Mouse (Mus musculus) embryonic facial prominence, embryonic 10.5 days (tissue): ENCODE data around the gene Rbm33. TPM values are rescaled to one million over a fixed set of nuclear protein-coding genes. Genes with fewer than 3 reads are reported as not detected.

Experiments used
- DNase-seq: peaks from one replicate; pipeline ENCODE4 v3.0.0-alpha.2; 2017; ENCODE audit warnings: low spot score
- H3K27ac ChIP-seq: fragments of 300-500 bp; sonication (generic); replicated peaks from 2 replicates; pipeline ENCODE4 v1.5.1; 2016; ENCODE audit warnings: mild to moderate bottlenecking
- H3K27me3 ChIP-seq: fragments of 300-500 bp; sonication (generic); replicated peaks from 2 replicates; pipeline ENCODE4 v1.6.1; 2016; ENCODE audit warnings: low read depth, mild to moderate bottlenecking; ENCODE audit not compliant: poor library complexity, severe bottlenecking
- H3K36me3 ChIP-seq: fragments of 300-500 bp; sonication (generic); replicated peaks from 2 replicates; pipeline ENCODE4 v1.6.1; 2016; ENCODE audit warnings: mild to moderate bottlenecking, moderate library complexity
- H3K4me1 ChIP-seq: fragments of 300-500 bp; sonication (generic); 2 replicates; pipeline ENCODE4 v1.6.1; 2016
- H3K4me3 ChIP-seq: fragments of 300-500 bp; sonication (generic); 2 replicates; pipeline ENCODE4 v1.5.1; 2016; ENCODE audit warnings: mild to moderate bottlenecking, moderate library complexity
- H3K9me3 ChIP-seq: fragments of 300-500 bp; sonication (generic); 2 replicates; pipeline ENCODE4 v1.6.1; 2016; ENCODE audit warnings: mild to moderate bottlenecking
- WGBS: fragments of 180-500 bp; shearing (Covaris S2); methylation state at CpG from one replicate; pipeline ENCODE4 v1.1.7; 2016; 5-methylcytosine and 5-hydroxymethylcytosine counted together
- polyA plus RNA-seq: library from polyadenylated mRNA; unstranded; fragments of >200 nt; fragmentation: Nextera tagmentation; extraction: Ambion mirVana; gene quantifications from 2 replicates; pipeline ENCODE4 v1.2.1, GENCODE M21; 2016

Rbm33 gene
- 13.9 and 14.7 TPM in 2 replicates for polyA plus RNA-seq

DNA sequence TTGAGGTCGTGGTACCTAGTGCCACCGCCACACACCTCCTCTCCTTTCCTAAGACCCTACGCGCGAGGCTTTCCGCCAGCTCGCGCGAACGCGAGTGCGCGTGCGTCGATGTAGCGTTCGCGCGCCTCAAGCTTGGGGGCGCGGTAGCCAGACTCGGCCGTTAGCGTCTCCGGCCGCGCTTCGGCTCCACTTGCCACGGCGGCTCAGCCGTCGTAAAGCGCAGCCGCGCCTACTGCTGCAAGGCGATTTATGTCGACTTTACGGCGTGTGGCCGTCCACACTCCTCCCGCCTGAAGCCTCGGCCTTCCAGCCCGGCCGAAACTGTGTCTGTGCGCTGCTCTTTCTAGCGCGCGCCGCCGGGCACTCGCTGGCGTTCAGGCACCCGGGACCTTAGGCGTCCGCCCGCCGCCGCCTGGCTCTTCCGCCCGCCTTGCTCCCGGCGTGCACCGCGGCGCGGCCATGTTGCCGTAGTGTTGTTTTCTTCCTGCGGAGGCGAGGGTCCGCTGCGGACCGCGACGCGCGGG lies at the start of gene Rbm33:
Gene Rbm33, plus strand, starts transcription at position 400 of the 524 bp plus-strand sequence.
- H3K27ac ChIP-seq: peak within 1 kb of the TSS; percentile 100
- H3K4me1 ChIP-seq: peaks cover 19% of the 10 kb centered on the region
- H3K4me3 ChIP-seq: peak within 1 kb of the TSS; percentile 96
- DNase-seq: peak; percentile 91
- no peaks in the 10 kb centered on the region for H3K9me3 ChIP-seq
- WGBS: under 1% methylated on average over 76 of the region's 76 CpGs
- 0 out of 2 replicates have a peak, but pooled peaks cover 9% of the 10 kb centered on the region for H3K36me3 ChIP-seq
- H3K27me3 ChIP-seq: no peaks in the 10 kb centered on the region

GRCm38 (mm10) chr5:28267576-28267975 lies 49.3 kb upstream of the Rbm33 start:
- H3K27ac ChIP-seq: no peak overlapping the region
- peaks cover 5% of the 10 kb centered on the region for H3K4me1 ChIP-seq
- no peaks in the 10 kb centered on the region for H3K36me3 ChIP-seq
- H3K9me3 ChIP-seq: no peaks in the 10 kb centered on the region
- DNase-seq: no peak
- no peak overlapping the region for H3K4me3 ChIP-seq
- H3K27me3 ChIP-seq: no peaks in the 10 kb centered on the region
- 44% methylated on average over 2 of the region's 2 CpGs for WGBS

- Histone ChIP-seq H3K4me3 (no peak overlapping the region), H3K27ac (no peak overlapping the region), H3K27me3 (no peaks in the 10 kb centered on the region), H3K36me3 (no peaks in the 10 kb centered on the region), H3K9me3 (no peaks in the 10 kb centered on the region), H3K4me1 (peaks cover 5% of the 10 kb centered on the region)
- 60% methylated on average over 6 of the region's 6 CpGs for WGBS
- no peak for DNase-seq
Measured at GRCm38 (mm10) chr5:28269469-28269991, 47.4 kb upstream of the Rbm33 start.

GRCm38 (mm10) chr5:28272836-28273235 lies 44.1 kb upstream of the Rbm33 start:
- WGBS: 83% methylated on average over 2 of the region's 2 CpGs
- Histone ChIP-seq H3K4me3 (no peak overlapping the region), H3K27me3 (no peaks in the 10 kb centered on the region), H3K36me3 (no peaks in the 10 kb centered on the region), H3K4me1 (no peaks in the 10 kb centered on the region), H3K27ac (no peak overlapping the region), H3K9me3 (no peaks in the 10 kb centered on the region)
- DNase-seq: peak; percentile 5

DNA sequence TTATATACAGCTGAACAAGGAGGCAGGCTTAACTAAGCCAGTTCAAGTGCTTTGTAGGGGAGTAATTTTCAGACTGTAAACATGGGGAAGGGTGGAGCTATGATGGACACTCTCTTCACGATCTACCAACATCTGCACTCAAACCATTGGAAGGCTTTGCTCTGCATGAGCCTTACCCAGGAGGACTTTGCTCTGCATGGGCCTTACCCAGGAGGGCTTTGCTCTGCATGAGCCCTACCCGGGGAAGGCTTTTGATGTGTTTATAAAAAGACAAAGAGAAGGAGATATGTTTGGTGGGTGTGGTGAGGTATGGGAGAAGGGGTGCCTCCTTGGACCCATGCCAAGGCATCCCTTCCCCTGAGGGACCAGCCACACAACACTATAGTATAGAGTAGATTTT lies 39.6 kb upstream of the Rbm33 start:
- Histone ChIP-seq H3K27ac (no peak overlapping the region), H3K27me3 (no peaks in the 10 kb centered on the region), H3K36me3 (no peaks in the 10 kb centered on the region), H3K4me3 (no peak overlapping the region), H3K9me3 (no peaks in the 10 kb centered on the region), H3K4me1 (no peaks in the 10 kb centered on the region)
- WGBS: 67% methylated on average over 2 of the region's 2 CpGs
- no peak for DNase-seq

- no peak for DNase-seq
- no peak overlapping the region for H3K4me3 ChIP-seq
- no peak overlapping the region for H3K27ac ChIP-seq
- H3K4me1 ChIP-seq: no peaks in the 10 kb centered on the region
- no peaks in the 10 kb centered on the region for H3K36me3 ChIP-seq
- no peaks in the 10 kb centered on the region for H3K27me3 ChIP-seq
- no peaks in the 10 kb centered on the region for H3K9me3 ChIP-seq
- 63% methylated on average over 3 of the region's 3 CpGs for WGBS
Measured at GRCm38 (mm10) chr5:28289111-28289510, 27.8 kb upstream of the Rbm33 start.

GRCm38 (mm10) chr5:28290630-28291029 lies 26.3 kb upstream of the Rbm33 start:
- H3K4me3 ChIP-seq: no peak overlapping the region
- H3K9me3 ChIP-seq: no peaks in the 10 kb centered on the region
- no peaks in the 10 kb centered on the region for H3K36me3 ChIP-seq
- no peaks in the 10 kb centered on the region for H3K27me3 ChIP-seq
- no peak for DNase-seq
- H3K4me1 ChIP-seq: no peaks in the 10 kb centered on the region
- H3K27ac ChIP-seq: no peak overlapping the region
- WGBS: 87% methylated on average over 1 of the region's 1 CpGs

GRCm38 (mm10) chr5:28291118-28291850 lies 25.6 kb upstream of the Rbm33 start:
- H3K27ac ChIP-seq: no peak overlapping the region
- no peak overlapping the region for H3K4me3 ChIP-seq
- no peaks in the 10 kb centered on the region for H3K36me3 ChIP-seq
- H3K4me1 ChIP-seq: no peaks in the 10 kb centered on the region
- H3K27me3 ChIP-seq: no peaks in the 10 kb centered on the region
- DNase-seq: no peak
- H3K9me3 ChIP-seq: no peaks in the 10 kb centered on the region
- 83% methylated on average over 5 of the region's 5 CpGs for WGBS

DNA sequence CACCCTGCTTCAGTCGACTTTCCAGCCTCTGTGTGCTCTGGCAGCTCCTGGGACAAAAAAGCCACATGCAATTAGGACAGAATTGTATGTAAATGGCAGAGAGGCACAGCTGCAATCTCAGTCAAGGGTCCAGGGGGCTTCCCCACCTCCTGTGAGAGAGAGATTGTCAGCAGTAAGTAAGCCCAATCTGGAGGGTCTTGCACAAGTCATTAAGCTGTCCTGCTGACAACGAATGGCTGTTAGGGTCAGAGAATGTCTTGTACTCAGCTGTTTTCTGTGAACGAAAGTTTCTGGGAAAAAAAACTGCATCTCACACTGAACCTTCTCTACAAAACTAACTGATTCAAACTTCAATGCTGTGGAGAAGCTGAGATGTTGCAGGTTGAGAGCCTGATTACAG lies 24.6 kb upstream of the Rbm33 start:
- Histone ChIP-seq H3K4me1 (no peaks in the 10 kb centered on the region), H3K27ac (no peak overlapping the region), H3K36me3 (no peaks in the 10 kb centered on the region), H3K27me3 (no peaks in the 10 kb centered on the region), H3K9me3 (no peaks in the 10 kb centered on the region), H3K4me3 (no peak overlapping the region)
- DNase-seq: no peak
- WGBS: 55% methylated on average over 3 of the region's 3 CpGs

DNA sequence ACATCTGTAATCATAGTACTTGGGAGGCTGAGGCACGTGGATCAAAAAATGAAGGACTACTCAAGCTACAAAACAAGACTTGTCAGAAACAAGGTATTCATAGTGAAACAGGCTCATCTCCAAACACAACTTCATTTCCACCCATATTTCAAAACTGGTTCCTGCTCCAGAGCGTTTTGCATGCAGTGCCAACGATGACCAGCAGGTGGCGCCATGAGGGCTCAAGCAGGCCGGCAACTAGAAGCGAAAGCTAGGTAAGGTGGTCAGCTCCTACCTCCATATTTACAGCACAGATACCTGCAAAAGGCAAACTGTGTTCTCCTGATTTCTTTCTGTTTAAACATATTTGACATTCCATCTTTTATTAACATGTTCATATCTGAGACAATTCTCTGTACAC lies 22.9 kb upstream of the Rbm33 start:
- Histone ChIP-seq H3K4me1 (no peaks in the 10 kb centered on the region), H3K9me3 (no peaks in the 10 kb centered on the region), H3K27me3 (no peaks in the 10 kb centered on the region), H3K36me3 (no peaks in the 10 kb centered on the region), H3K27ac (no peak overlapping the region), H3K4me3 (no peak overlapping the region)
- whole genome bisulfite sequencing: 8% methylated on average over 6 of the region's 6 CpGs
- DNase-seq: peak; percentile 85

- WGBS: 85% methylated on average over 5 of the region's 5 CpGs
Measured at GRCm38 (mm10) chr5:28298161-28298560, 18.8 kb upstream of the Rbm33 start.

GRCm38 (mm10) chr5:28298693-28299092 lies 18.2 kb upstream of the Rbm33 start:
- WGBS: 62% methylated on average over 3 of the region's 3 CpGs
- Histone ChIP-seq H3K36me3 (no peaks in the 10 kb centered on the region), H3K9me3 (no peaks in the 10 kb centered on the region), H3K4me3 (no peak overlapping the region), H3K27me3 (no peaks in the 10 kb centered on the region), H3K27ac (no peak overlapping the region), H3K4me1 (no peaks in the 10 kb centered on the region)
- no peak for DNase-seq

More at GRCm38 (mm10) chr5:28298161-28298560, 18.8 kb upstream of the Rbm33 start:
- DNase-seq: no peak
- Histone ChIP-seq H3K36me3 (no peaks in the 10 kb centered on the region), H3K9me3 (no peaks in the 10 kb centered on the region), H3K27me3 (no peaks in the 10 kb centered on the region), H3K4me3 (no peak overlapping the region), H3K4me1 (no peaks in the 10 kb centered on the region), H3K27ac (no peak overlapping the region)

DNA sequence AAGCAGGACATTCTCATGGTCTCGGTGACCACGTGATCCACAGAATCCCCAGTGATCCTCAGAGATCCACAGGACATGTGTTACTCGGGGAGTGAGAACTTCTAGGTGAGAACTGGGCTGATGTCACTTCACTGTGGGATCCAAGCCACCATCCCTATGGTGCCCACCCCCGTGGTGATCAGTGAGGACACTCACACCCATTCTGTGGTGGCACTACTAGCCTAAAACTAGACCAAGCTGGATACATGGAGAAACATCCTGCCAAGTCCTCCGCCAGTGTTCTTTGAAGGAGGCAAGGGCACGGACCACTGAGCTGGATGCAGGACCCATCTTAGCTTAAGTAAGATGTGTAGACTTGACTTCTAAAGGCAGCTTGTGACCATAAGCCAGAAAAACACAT lies 17.6 kb upstream of the Rbm33 start:
- H3K9me3 ChIP-seq: no peaks in the 10 kb centered on the region
- no peaks in the 10 kb centered on the region for H3K4me1 ChIP-seq
- WGBS: 85% methylated on average over 6 of the region's 6 CpGs
- no peak overlapping the region for H3K4me3 ChIP-seq
- H3K36me3 ChIP-seq: no peaks in the 10 kb centered on the region
- no peak overlapping the region for H3K27ac ChIP-seq
- H3K27me3 ChIP-seq: no peaks in the 10 kb centered on the region
- no peak for DNase-seq
